ENCODE assay signal across 17 mouse cellular contexts in the genomic region with DNA sequence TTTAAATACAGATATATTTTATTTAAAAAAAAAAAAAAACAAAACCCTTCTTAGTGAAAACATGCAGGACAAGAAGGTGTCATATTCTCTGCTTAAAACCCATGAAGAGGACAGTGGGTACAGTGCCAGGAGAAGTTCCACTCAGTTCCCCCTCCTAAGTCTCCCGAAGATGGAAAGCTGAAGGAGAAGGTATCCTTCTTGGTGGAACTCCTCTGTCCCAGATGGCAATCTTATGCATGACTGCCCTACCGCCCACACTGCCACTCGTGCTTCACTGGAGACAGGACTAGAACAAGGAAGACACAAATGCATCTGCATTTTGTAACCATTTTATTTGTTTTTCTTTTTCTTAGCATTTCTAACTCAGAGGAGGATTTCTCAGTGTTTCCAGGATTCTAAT.
DNase-seq lines count a peak whose midpoint lies in the region; ATAC-seq and TF ChIP-seq lines count a peak whose summit lies in the region.
"Had no signal": no experiment of that assay in that cellular context is flagged by ENCODE, and none has a peak within 500 bp of the region (broad histone marks: within the 10 kb centered on the region; RNA-seq: fewer than 3 reads in every experiment).

No protein-coding gene starts in this region.

- no peak; the same call in 1 of the 2 replicates for TF ChIP-seq CTCF in cerebellum, adult 2 months (IDR thresholded peaks at IDR 0.05; ENCODE audit: borderline replicate concordance, insufficient read depth, low read depth, low read length)

- DNase-seq in left cerebral cortex, postnatal 4 days, result peak; percentile 81
- no peak for DNase-seq in left cerebral cortex, postnatal 10 days (ENCODE audit: extremely low spot score in 1 of 2, low spot score in 2 of 2)
- DNase-seq in cerebellum, adult 2 months, result peak; percentile 85 to 93
- DNase-seq in retina, adult 2 months (ENCODE audit: low read depth, low spot score), result peak; percentile 11
- no peak for DNase-seq in thymus, postnatal 36 days
- DNase-seq: gastrocnemius, adult 2 months; heart, adult 18-20 months; layer of hippocampus, adult 9-11 months; liver; liver, postnatal 0 days; lung, postnatal 4 days had no signal

- ATAC-seq in cerebellum, adult (ENCODE audit: insufficient number of reproducible peaks, low FRiP score, low TSS enrichment), result peak; percentile 99
- no peak for ATAC-seq in megakaryocyte, adult 5-6 weeks (ENCODE audit: poor library complexity, severe bottlenecking)
- ATAC-seq: forebrain, embryonic 13.5 days; intestine, embryonic 16.5 days; liver, postnatal 0 days had no signal

- no peak for TF ChIP-seq POLR2A in cerebellum, adult 2 months (IDR thresholded peaks at IDR 0.05; ENCODE audit: borderline replicate concordance, insufficient read depth, low read length)

- 2% methylated on average over 3 of the region's 3 CpGs for WGBS in cerebellum, adult 2 months

- H3K4me3 ChIP-seq in cerebellum, adult 2 months (replicated peaks; ENCODE audit: insufficient read depth, low read depth, low read length), result no peak overlapping the region
- H3K4me3 ChIP-seq: embryonic facial prominence, embryonic 10.5 days; forebrain, embryonic 13.5 days; gastrocnemius, adult 2 months had no signal

- 0 out of 2 replicates have a peak overlapping the region, but pooled peaks have one; percentile 82 for H3K27ac ChIP-seq in cerebellum, adult 2 months (ENCODE audit: insufficient read depth, low read length)
- H3K27ac ChIP-seq: embryonic facial prominence, embryonic 10.5 days; forebrain, embryonic 13.5 days; gastrocnemius, adult 2 months; stomach, postnatal 0 days had no signal

- no peaks in the 10 kb centered on the region for H3K27me3 ChIP-seq in cerebellum, adult 2 months (ENCODE audit: control insufficient read depth, insufficient read depth, low read length)
- H3K27me3 ChIP-seq: forebrain, embryonic 13.5 days had no signal

- intact Hi-C loops in left cerebral cortex, postnatal 4 days (cut with DNase I), result no loop called here
- intact Hi-C loops in left cerebral cortex, postnatal 10 days (cut with DNase I), result no loop called here

- peaks cover 7% of the 10 kb centered on the region; the same call in 1 of the 2 replicates for H3K4me1 ChIP-seq in cerebellum, adult 2 months (ENCODE audit: control insufficient read depth, insufficient read depth, low read length)
- H3K4me1 ChIP-seq: embryonic facial prominence, embryonic 10.5 days; forebrain, embryonic 13.5 days had no signal

Comparison
In these comparisons a context has a peak if more than half of its experiments do, and no peak if none do; other contexts are left out.
1. DNase-seq: peak in left cerebral cortex, postnatal 4 days (single experiment), cerebellum, adult 2 months (2 of 2) and retina, adult 2 months (single experiment); none in left cerebral cortex, postnatal 10 days (0 of 2) and thymus, postnatal 36 days (0 of 2).